Mouse (Mus musculus): Measurements from ENCODE around the gene Cgas. TPM values are rescaled to one million over a fixed set of nuclear protein-coding genes. Genes with fewer than 3 reads are reported as not detected.

Cgas gene
- polyA plus RNA-seq, 1 experiment from 2014 or later: 0.54 TPM

- peaks cover 28% of the 10 kb centered on the region for H3K36me3 ChIP-seq (ENCODE audit: control insufficient read depth, insufficient read depth)
- 84% methylated on average over 2 of the region's 2 CpGs for WGBS
These were observed 31.2 kb upstream of the Cgas start for GRCm38 (mm10) chr9:78474270-78474669.

DNA sequence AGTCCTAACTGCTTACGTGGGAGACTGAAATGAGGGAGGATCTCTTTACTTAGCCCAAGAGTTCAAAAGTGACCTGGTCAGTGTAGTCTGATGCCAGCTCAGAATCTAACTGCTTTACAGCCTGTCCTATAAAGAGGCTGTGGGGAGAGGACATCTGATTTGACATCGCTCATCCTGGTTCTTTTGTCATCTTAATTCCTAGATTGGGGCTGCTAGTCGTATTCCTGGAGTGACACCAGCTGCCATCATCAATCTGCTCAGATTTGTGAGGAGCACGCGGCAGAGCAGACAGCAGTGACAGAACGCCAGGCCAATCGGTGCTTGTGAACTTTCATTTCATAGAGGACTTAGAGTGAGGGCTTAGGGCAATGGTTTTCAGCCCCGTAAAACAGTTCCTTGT is 30.6 kb upstream of the Cgas start:
- no peak overlapping the region for H3K9ac ChIP-seq (replicated peaks; ENCODE audit: low read depth, low read length)
- no peak overlapping the region for H3K4me3 ChIP-seq (replicated peaks; ENCODE audit: low read length)
- no peak for ATAC-seq
- no peak overlapping the region for H3K4me2 ChIP-seq (ENCODE audit: low read length)
- no peaks in the 10 kb centered on the region for H3K27me3 ChIP-seq (replicated peaks; ENCODE audit: control insufficient read depth, insufficient read depth, low read length)
- H3K4me1 ChIP-seq (replicated peaks; ENCODE audit: control insufficient read depth, insufficient read depth, low read length): peaks cover 11% of the 10 kb centered on the region
- H3K36me3 ChIP-seq (ENCODE audit: control insufficient read depth, insufficient read depth): peaks cover 31% of the 10 kb centered on the region
- WGBS: 68% methylated on average over 8 of the region's 8 CpGs
- H3K27ac ChIP-seq (ENCODE audit: low read length): no peak overlapping the region; the same call in 1 of the 2 replicates
- no peaks in the 10 kb centered on the region for H3K9me3 ChIP-seq (ENCODE audit: control insufficient read depth, low read length)

More at GRCm38 (mm10) chr9:78474270-78474669, 31.2 kb upstream of the Cgas start:
- Histone ChIP-seq H3K4me2 (ENCODE audit: low read length) (no peak overlapping the region), H3K4me3 (replicated peaks; ENCODE audit: low read length) (no peak overlapping the region), H3K9ac (replicated peaks; ENCODE audit: low read depth, low read length) (no peak overlapping the region), H3K4me1 (replicated peaks; ENCODE audit: control insufficient read depth, insufficient read depth, low read length) (peaks cover 18% of the 10 kb centered on the region), H3K9me3 (ENCODE audit: control insufficient read depth, low read length) (no peaks in the 10 kb centered on the region), H3K27me3 (replicated peaks; ENCODE audit: control insufficient read depth, insufficient read depth, low read length) (no peaks in the 10 kb centered on the region), H3K27ac (ENCODE audit: low read length) (no peak overlapping the region)
- no peak for ATAC-seq

GRCm38 (mm10) chr9:78465725-78466124 is 22.7 kb upstream of the Cgas start:
- Histone ChIP-seq H3K27ac (ENCODE audit: low read length) (no peak overlapping the region), H3K4me2 (ENCODE audit: low read length) (no peak overlapping the region), H3K4me1 (replicated peaks; ENCODE audit: control insufficient read depth, insufficient read depth, low read length) (no peaks in the 10 kb centered on the region), H3K9ac (replicated peaks; ENCODE audit: low read depth, low read length) (no peak overlapping the region), H3K9me3 (ENCODE audit: control insufficient read depth, low read length) (no peaks in the 10 kb centered on the region), H3K4me3 (replicated peaks; ENCODE audit: low read length) (no peak overlapping the region), H3K36me3 (ENCODE audit: control insufficient read depth, insufficient read depth) (peaks cover 32% of the 10 kb centered on the region), H3K27me3 (replicated peaks; ENCODE audit: control insufficient read depth, insufficient read depth, low read length) (no peaks in the 10 kb centered on the region)
- ATAC-seq: no peak
- WGBS: 87% methylated on average over 3 of the region's 3 CpGs

GRCm38 (mm10) chr9:78463337-78463736 is 20.3 kb upstream of the Cgas start:
- Histone ChIP-seq H3K4me3 (replicated peaks; ENCODE audit: low read length) (no peak overlapping the region), H3K27me3 (replicated peaks; ENCODE audit: control insufficient read depth, insufficient read depth, low read length) (no peaks in the 10 kb centered on the region), H3K27ac (ENCODE audit: low read length) (no peak overlapping the region), H3K4me1 (replicated peaks; ENCODE audit: control insufficient read depth, insufficient read depth, low read length) (no peaks in the 10 kb centered on the region), H3K4me2 (ENCODE audit: low read length) (no peak overlapping the region), H3K9ac (replicated peaks; ENCODE audit: low read depth, low read length) (no peak overlapping the region), H3K9me3 (ENCODE audit: control insufficient read depth, low read length) (no peaks in the 10 kb centered on the region), H3K36me3 (ENCODE audit: control insufficient read depth, insufficient read depth) (peaks cover 33% of the 10 kb centered on the region)
- ATAC-seq: no peak
- WGBS: 95% methylated on average over 4 of the region's 4 CpGs

DNA sequence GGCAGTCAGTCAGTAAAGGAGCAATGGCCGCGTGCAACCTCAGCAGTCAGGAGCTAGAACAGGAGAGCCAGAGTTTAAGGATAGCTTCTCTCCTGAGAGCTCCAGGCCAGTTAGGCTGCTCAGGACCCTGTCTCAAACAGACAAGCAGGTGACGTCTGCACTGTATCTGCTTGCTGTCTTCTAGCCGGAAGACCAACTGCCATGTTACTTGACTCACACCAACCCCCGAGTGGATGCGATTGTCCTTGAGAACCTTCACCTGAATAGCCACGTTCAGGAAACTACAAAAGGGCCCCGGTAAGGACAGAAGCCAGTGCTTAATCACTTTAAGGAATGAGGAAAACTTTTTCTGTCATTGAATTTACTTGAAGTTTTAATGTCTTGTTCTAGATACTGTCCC is 14.0 kb upstream of the Cgas start:
- 92% methylated on average over 8 of the region's 8 CpGs for WGBS
- no peaks in the 10 kb centered on the region for H3K27me3 ChIP-seq (replicated peaks; ENCODE audit: control insufficient read depth, insufficient read depth, low read length)
- H3K4me3 ChIP-seq (replicated peaks; ENCODE audit: low read length): no peak overlapping the region
- H3K9ac ChIP-seq (replicated peaks; ENCODE audit: low read depth, low read length): no peak overlapping the region
- H3K4me1 ChIP-seq (replicated peaks; ENCODE audit: control insufficient read depth, insufficient read depth, low read length): no peaks in the 10 kb centered on the region
- no peak for ATAC-seq
- no peaks in the 10 kb centered on the region for H3K9me3 ChIP-seq (ENCODE audit: control insufficient read depth, low read length)
- H3K36me3 ChIP-seq (ENCODE audit: control insufficient read depth, insufficient read depth): peaks cover 34% of the 10 kb centered on the region
- H3K4me2 ChIP-seq (ENCODE audit: low read length): no peak overlapping the region
- H3K27ac ChIP-seq (ENCODE audit: low read length): no peak overlapping the region

DNA sequence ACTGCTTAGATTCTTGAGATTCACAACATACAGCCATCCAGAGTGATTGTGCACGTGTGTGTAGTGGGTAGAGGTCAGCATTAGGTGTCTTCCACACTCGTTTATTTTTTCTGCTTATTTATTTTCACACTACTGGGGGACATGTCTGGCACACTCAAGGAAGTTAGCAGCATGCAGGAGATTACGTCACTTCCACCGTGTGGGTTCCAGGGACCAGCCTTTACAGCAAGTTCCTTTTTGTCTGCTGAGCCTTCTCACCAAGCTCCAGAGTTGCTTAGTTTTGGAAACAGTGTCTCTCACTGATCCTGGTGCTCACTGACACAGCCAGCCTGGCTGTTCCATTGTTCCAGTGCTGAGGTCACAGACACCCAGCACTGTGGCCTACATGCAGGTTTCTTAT is 8.3 kb upstream of the Cgas start:
- H3K36me3 ChIP-seq (ENCODE audit: control insufficient read depth, insufficient read depth): peaks cover 10% of the 10 kb centered on the region
- H3K4me1 ChIP-seq (replicated peaks; ENCODE audit: control insufficient read depth, insufficient read depth, low read length): peaks cover 11% of the 10 kb centered on the region
- peaks cover 2% of the 10 kb centered on the region; the same call in 1 of the 2 replicates for H3K27me3 ChIP-seq (replicated peaks; ENCODE audit: control insufficient read depth, insufficient read depth, low read length)
- no peaks in the 10 kb centered on the region for H3K9me3 ChIP-seq (ENCODE audit: control insufficient read depth, low read length)
- WGBS: 89% methylated on average over 4 of the region's 4 CpGs
- H3K4me3 ChIP-seq (replicated peaks; ENCODE audit: low read length): no peak overlapping the region
- ATAC-seq: no peak
- no peak overlapping the region for H3K4me2 ChIP-seq (ENCODE audit: low read length)
- H3K9ac ChIP-seq (replicated peaks; ENCODE audit: low read depth, low read length): no peak overlapping the region
- no peak overlapping the region for H3K27ac ChIP-seq (ENCODE audit: low read length)

GRCm38 (mm10) chr9:78450404-78450803 is 7.4 kb upstream of the Cgas start:
- Histone ChIP-seq H3K9me3 (ENCODE audit: control insufficient read depth, low read length) (no peaks in the 10 kb centered on the region), H3K27ac (ENCODE audit: low read length) (no peak overlapping the region), H3K27me3 (replicated peaks; ENCODE audit: control insufficient read depth, insufficient read depth, low read length) (peaks cover 2% of the 10 kb centered on the region; the same call in 1 of the 2 replicates), H3K4me1 (replicated peaks; ENCODE audit: control insufficient read depth, insufficient read depth, low read length) (peaks cover 11% of the 10 kb centered on the region), H3K36me3 (ENCODE audit: control insufficient read depth, insufficient read depth) (peaks cover 10% of the 10 kb centered on the region), H3K4me2 (ENCODE audit: low read length) (no peak overlapping the region), H3K4me3 (replicated peaks; ENCODE audit: low read length) (no peak overlapping the region), H3K9ac (replicated peaks; ENCODE audit: low read depth, low read length) (no peak overlapping the region)
- 72% methylated on average over 5 of the region's 5 CpGs for WGBS
- ATAC-seq: no peak

DNA sequence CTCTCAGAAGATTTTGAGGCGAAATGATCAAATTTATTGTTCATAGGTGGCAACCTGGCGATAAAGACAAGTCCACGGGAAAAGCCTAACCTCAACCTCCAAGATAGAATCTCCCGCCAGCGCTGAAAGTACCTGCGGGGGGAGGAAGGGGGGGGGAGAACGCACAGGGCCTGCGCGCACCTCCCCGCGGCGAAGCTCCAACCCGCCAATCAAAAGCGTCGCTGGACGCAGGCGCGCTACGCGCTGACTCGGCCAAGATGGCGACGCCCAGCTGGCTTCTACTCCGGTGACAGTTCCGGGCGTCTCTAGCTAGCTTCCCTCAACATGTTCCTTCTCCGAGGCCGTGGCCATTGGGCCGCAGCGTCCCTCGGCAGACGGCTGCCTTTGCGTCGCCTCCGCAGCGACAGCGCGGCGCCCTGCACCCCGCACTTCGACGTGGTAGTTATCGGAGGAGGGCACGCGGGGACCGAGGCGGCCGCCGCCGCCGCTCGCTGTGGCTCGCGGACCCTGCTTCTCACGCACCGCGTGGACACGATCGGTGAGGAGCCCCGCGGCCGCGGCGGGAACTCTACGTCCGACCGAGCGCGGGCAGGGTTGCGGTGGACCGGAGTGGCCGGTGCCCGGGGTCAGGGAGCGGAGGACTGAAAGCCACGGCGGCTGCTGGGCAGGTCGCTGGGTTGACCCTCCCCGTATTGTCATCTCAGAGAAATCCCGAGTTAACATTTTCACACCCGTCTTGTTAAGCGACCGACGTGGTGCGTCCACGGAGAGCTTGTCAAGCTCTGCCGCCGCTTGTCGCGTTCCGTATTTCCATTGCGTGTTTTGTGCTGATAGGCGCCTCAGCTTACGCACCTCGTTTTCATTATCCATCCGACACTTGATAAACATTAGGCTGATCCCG is 5.2 kb upstream of the Cgas start, which contains the start of the genes Mto1 and Gm17324:
TSS of gene Mto1 (plus strand) at position 236 of the 901 bp plus-strand sequence.
TSS of gene Gm17324 (minus strand) at position 814 of the 901 bp plus-strand sequence.
- no peaks in the 10 kb centered on the region for H3K9me3 ChIP-seq (ENCODE audit: control insufficient read depth, low read length)
- ATAC-seq: peak; percentile 96
- peak within 1 kb of the TSS; percentile 95 for H3K4me3 ChIP-seq (replicated peaks; ENCODE audit: low read length)
- peak within 1 kb of the TSS; percentile 94 for H3K9ac ChIP-seq (replicated peaks; ENCODE audit: low read depth, low read length)
- H3K27me3 ChIP-seq (replicated peaks; ENCODE audit: control insufficient read depth, insufficient read depth, low read length): peaks cover 14% of the 10 kb centered on the region
- H3K27ac ChIP-seq (ENCODE audit: low read length): peak within 1 kb of the TSS; percentile 94
- peaks cover 6% of the 10 kb centered on the region for H3K36me3 ChIP-seq (ENCODE audit: control insufficient read depth, insufficient read depth)
- H3K4me2 ChIP-seq (ENCODE audit: low read length): peak within 1 kb of the TSS; percentile 69
- under 1% methylated on average over 96 of the region's 96 CpGs for WGBS
- peaks cover 11% of the 10 kb centered on the region for H3K4me1 ChIP-seq (replicated peaks; ENCODE audit: control insufficient read depth, insufficient read depth, low read length)

DNA sequence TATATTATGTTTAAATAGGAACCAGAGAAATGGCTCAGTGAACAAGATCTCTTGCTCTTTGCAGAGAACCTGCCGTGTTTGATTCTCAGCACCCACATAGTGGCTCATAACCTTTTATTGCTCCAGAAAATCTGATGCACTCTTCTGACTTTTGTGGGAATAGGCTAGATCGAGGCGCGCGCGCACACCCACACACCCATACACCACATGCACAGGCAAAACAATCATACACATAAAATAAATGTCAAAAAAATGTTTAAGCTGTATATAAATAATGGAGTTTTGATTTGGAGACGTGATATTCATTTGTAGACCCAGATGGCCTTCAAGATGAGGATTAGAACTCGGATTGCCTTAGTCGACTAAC is 4.6 kb upstream of the Cgas start:
- 28% methylated on average over 9 of the region's 9 CpGs for WGBS
- no peak; the same call in 1 of the 2 replicates for ATAC-seq
- H3K27me3 ChIP-seq (replicated peaks; ENCODE audit: control insufficient read depth, insufficient read depth, low read length): peaks cover 18% of the 10 kb centered on the region
- H3K27ac ChIP-seq (ENCODE audit: low read length): no peak overlapping the region
- H3K9me3 ChIP-seq (ENCODE audit: control insufficient read depth, low read length): no peaks in the 10 kb centered on the region
- no peaks in the 10 kb centered on the region for H3K36me3 ChIP-seq (ENCODE audit: control insufficient read depth, insufficient read depth)
- peaks cover 17% of the 10 kb centered on the region for H3K4me1 ChIP-seq (replicated peaks; ENCODE audit: control insufficient read depth, insufficient read depth, low read length)
- H3K4me2 ChIP-seq (ENCODE audit: low read length): peak overlapping the region; percentile 69
- peak overlapping the region; percentile 95 for H3K4me3 ChIP-seq (replicated peaks; ENCODE audit: low read length)
- H3K9ac ChIP-seq (replicated peaks; ENCODE audit: low read depth, low read length): peak overlapping the region; percentile 94

Data from forebrain, embryonic 16.5 days (tissue).